Mouse (Mus musculus) right cerebral cortex, postnatal 14 days (tissue): ENCODE measurements at regions not wholly inside any gene's neighbourhood (a gene's known extent, or its start where the extent isn't known, plus 50 kb on each side); places are given as distances from the start of the nearest gene placed in this dataset.

ENCODE experiments used
- DNase-seq: peaks from one replicate; pipeline ENCODE4 v3.0.0; 2022

DNA sequence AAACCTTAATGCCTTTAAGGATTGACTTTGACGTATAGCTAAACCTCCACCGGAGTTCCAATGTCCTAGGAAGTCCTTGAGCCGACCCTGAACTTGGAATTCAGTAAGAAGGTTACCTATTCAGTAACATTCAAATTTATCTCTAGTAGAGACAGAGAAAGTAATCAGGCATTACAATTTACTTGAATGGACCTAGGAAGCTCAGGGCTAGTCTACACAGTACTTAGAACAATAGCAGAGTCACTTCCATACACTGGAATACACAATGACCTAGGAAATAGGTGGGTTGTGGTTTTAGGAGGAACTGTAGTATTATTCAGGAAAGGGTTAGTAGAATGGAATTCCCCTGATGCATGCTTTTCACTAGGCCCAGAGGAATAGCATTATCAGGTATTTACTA is 179.2 kb upstream of the Tas2r134 start:
- no peak for DNase-seq

DNA sequence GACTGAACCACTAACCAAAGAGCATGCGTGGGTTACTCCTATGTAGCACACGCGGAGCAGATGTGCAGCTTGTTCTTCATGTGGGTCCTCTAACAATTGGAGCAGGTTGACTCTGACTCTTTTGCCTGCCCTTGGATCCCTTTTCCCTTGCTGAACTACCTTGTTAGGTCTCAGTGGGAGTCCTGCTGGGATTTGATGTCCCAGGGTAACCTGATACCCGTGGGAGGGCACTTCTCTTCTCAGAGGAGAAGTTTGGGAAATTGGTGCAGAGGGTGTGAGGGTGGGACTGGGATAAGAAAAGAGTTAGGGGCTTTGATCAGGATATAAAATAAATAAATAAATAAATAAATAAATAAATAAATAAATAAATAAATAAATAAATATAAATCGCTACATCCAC is 179.7 kb upstream of the Tas2r134 start:
- no peak for DNase-seq

DNA sequence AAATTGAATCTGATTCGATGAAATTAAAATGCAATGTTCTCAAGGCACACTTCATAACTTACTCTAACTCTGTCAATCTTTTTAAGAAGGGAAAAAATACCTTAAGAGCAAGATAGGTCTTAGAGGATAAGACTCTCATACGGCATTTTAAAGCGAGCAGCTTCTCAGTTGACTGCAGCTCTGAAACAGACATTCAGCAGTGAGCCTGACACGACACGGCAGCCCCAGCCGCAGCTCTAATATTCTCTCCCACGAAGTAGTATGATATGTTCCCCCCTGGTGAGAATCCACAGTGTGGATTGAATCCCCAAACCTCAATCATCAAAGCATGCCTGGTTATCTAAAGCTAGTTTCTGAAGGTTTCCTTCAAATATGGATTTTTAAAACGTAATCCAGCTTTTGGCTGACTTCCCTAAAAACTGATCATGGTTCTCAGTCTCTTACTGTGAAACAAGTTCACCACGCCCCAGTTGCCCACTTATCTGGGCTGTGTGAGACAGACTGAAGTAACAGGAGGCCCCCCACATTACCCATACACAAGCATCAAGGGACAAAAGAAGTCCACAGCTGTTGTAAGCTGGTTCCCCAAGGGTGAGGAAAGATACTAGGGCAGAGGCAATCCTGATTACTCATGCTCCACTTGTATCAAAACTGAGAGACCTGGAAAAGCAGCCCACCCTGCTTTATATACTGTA is 182.8 kb upstream of the Tas2r134 start:
- DNase-seq = no peak

DNA sequence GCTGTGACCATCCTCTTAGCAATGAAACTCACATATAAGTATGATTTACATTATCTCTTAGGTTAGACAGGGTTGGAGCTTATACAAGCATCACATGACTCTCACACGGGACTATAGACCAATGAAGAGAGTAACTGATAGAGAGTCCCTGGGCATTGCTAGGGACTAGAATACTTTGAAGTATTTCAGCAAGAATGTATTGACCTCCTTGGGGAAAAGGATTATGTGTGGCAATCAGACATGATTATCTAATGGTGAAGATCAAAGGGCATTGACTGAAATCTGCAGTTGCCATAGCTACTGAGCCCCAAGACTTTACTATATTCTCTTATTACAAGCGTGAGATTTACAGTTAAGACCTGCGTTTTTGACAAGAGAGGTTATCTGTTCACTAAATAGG is 183.4 kb upstream of the Tas2r134 start:
- DNase-seq = no peak

DNA sequence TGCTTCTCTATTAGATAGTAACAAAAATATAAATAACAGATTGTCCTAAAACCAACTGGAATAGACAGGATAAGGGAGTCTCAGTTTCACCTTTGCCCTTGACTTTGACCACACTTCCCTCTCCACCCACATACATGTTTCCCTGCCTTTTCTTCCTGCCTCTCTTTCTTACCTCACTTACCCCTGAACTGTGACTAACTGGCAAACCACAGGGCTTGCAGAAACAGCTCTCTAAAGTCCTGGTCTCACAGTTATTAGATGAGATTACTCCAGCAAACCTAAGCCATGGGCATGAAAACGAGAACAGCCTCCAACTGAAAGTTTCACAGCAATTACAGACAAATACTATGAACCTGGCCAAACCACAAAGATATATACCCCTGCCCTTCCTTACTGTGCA is 188.3 kb upstream of the Tas2r134 start:
- no peak for DNase-seq

DNA sequence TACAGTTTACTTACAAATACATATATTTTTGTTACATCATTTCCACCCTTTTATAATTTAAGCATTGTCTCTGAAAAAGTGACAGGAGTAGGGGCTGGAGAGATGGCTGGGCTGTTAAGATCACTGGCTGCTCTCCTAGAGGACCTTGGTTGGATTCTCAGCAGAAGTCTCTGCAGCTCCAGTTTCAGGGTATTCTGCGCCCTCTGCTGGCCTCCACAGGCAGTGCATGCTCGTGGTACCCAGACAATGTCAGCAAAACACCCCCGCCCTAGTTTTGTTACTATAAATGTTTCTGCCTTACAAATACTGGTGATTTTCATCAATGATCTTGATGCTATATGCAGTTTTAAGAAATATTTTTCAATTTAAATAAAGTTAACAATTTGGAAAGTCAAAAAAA is 190.7 kb upstream of the Tas2r134 start:
- DNase-seq = peak; percentile 13

DNA sequence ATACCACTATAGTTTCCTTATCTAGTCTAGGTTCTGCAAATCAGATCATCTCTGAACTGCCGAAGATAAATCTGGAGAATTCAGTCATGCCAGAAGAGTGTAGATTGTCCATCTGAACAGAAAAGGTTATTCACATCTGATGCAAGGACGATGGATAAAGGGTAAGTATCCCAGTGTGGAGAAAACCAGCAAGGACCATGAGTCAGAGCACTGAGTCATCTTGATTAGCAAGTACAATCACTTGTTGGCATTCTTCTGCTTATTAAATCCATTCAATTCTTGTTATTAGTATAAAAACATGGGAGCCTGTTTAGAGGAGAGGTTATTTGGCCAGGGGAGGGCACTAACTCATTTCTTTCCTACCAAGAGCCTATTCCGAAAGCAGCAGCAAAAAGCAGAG is 195.7 kb upstream of the Tas2r134 start:
- DNase-seq = no peak

DNA sequence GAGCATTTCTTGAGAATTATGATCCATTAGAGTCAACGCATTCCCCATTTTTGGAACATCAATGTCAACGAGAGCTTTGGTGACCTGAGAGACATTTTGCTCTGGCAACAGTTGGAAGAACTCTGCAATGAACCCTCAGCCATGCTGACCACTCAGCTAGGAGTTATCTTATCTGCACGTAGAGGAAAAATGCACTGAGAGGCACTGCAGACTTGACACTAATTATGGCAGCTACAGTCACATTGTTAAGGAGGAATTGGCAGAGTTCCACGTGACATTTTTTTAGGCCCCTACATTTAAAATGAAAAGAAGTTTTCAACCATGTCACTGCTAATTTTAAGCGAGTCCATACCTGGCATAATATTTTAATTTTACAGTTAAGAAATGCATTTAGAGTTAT is 197.6 kb upstream of the Tas2r134 start:
- no peak for DNase-seq

DNA sequence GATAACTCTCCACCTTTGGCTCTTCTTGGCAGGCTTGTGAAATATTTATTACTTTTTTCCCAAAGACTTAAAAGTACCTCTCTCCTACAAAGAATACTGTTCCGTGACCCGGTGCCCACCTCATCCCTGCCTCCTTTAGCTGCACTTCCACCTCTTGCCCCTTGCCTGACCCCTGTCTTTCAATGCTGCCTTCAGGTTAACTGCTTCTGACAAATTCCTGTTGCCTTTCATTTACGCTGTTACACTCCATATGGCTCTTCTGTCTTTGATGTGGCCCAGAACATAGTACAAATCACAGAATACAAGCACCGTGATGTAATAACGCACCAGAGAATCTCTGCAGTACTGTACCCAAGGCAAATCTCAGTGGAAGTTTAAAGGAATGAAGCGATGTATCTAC is 204.9 kb upstream of the Tas2r134 start:
- no peak for DNase-seq

DNA sequence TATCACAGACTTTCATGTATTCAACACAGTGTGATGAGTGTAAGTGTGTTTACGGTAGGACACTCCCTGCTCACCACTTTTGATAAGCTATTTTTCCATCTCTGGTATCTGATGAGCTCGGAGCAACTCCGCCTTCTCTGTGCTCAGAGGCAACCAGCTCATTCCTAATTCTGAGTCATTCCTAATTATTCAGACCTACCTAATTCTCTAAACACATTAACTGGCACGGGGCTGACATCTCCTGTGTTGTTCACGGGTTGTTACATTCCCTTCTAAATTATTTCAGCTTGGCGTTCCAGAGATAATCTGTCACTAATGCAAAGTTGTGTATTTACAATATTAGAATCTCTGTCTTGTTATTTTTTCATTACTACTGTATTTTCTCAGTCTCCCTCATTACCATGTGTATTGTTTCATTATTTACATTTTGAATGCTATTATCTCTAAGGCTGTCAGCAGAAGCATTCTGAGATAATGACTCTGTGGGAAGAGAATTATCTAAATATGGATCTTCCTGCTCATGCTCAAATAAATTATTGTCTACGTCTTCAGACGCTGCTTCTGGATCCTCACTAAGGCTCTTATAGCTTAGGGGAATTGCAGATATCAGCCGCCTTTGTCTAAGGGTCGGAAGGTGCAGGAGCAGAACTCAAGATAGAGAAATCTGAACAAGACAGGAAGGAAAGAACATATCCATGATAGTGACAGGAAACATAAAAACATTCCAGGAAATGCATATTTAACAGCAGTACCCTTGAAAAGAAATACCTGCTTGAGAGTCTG is 209.2 kb upstream of the Tas2r134 start:
- no peak for DNase-seq

DNA sequence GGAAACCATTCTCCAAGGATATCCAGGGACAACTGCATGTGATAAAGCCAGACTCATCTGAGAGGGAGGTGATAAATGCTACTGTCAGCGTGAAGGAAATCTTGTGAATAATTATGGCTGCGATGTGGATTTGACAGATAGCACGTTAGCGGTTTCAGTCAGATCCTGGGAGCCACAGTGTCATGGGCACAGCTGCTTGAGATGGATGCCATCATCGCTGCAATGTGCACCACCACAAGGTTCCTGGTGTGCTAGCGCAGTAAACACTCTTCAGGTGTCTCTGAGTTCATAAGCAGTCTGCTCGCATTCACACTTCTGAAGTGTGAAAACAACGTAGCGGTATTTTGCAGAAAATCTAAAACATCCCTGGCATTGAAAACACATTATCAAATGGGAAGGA is 238.9 kb upstream of the Tas2r134 start:
- no peak for DNase-seq

DNA sequence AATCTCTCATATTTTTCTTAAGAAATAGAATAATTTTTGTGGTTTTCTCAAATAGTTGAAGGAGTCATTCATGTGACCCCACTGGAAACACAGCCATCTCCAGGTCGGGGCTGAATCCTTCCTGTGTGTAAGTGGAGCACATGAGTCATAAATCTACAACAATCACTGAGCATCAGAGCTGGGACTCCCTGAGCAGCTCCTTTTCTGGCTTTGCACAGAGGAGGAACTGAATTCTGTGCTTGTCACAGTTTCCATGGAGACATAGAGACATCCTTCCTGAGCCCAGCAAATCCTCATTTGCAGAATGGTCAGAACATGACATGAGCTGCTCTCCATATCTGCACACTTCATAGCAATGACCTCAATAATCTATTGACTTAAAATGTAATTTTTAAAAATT is 238.2 kb upstream of the Rnd3 start:
- no peak for DNase-seq

DNA sequence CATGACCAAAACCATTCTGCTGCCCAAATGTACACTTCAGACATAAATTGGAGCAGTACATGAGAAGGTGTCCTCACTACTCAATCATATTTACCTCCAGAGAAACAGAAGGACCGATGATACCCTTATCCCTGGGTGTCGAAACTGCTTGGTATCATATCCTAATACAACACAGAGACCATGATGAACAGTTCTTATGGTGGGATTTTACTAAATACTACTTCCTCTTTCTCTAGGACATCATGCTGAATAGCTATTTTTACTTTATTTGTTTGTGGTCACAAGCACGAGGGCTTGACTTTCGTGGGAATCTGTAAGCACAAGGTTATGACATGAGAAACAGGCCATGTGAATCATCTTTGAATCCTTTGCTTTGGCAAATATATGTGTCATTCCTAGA is 227.7 kb upstream of the Rnd3 start:
- no peak for DNase-seq

DNA sequence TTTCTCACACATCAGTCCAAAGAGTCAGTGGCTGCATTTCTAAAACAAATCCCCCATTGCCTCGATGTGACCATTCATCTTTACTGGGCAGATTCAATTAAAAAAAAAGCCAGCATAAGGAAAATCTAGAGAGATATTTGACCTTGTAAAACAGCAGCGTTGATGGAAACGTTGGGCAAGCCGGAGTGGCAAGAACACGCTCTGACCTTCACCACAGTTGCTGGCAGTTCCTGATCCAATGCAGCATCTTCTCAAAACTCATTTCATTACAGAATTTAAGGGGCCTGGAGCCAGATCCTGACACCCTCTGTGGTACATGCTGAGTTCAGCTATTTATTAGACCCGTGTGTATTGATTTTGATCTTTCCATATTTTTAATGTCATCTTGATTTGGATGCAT is 225.7 kb upstream of the Rnd3 start:
- no peak for DNase-seq

DNA sequence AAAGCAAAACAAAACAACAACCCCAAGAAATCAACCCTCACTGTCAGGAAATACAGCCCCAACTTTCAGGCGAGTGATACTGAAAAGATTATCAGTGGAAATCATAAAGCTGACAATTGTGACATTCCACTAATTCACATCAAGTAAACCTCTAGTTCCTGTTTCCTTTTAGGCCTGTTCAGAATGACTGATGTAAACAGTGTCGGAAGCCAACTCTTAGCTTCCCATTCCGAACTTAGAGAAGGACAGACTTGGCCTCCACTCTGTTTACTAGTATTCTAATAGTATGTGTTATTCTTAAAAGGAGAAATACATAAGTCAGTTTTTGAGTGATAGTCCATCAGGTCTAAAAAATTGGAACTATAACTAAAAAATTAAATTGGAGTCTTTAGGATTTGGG is 223.9 kb upstream of the Rnd3 start:
- DNase-seq = no peak

DNA sequence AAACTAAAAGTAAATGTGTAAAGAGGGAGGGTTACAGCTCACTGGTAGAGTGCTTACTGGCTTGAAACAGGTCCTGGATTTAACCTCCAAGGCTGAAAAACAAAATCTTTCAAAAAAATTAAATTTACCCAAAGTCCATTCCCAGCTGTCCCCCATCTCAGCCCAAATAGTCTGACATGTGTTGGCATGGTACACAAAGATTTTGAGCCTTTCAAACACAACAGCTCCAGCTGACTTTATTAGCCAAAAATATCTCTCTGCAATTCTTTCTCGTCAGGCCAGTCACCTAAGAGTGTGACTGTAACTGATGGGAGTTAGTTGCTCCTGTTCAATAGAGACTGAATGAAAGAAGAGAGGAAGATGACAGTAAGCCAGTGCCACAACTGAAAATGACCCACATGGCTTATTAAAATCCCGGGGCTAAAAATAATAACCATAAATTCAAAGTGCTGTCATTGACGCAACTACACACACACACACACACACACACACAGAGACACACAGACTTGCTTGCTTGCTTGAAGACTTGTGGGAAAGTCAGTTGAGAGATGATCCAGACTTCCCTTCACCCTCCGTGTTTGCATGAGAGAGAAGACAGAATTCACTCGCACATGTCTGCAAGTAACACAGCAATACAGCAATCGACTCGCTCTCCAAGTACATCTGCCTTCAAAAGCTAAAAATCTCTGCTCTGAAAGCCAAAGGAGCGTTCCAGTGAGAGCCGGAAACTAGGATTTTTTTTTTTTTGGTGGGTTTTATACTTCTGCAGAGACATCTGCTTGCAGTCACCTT is 214.1 kb upstream of the Rnd3 start:
- DNase-seq = no peak

DNA sequence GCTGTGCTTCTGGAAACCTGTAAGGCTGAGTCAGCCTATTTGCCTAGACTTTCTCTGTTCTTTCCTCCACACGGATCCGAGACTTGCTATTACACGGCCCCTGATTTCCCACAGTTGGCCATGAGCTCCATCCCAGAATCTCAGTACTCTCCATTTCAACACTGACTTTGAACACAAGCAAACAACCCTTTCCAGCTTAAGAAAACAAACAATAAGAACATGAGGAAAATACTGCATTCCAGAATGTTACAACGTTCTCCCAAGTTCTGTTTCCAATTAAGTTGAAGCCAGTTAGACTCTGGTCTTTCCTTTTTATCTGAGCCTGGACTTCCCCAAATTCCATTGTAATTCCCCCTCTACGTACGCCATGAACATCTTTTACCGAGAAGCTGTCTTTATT is 206.4 kb upstream of the Rnd3 start:
- DNase-seq = no peak

DNA sequence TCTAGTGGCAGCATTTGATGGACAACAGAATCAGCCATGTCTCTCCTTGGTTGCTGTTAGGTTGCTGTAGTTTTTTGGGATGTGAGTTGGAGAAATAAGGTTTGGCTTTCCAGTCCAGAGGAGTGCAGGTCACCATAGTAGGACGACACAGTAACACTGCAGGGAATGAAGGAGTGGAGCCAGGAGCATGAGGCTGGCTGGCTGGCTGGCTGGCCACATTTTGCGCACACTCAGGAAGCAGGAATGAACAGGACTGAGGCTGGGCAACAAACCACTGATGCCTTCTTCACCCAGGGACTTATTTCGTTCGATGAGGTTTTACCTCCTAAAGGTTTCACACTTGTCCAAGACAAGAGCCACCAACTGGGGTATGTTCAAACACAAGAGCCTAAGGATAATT is 205.9 kb upstream of the Rnd3 start:
- DNase-seq = no peak

DNA sequence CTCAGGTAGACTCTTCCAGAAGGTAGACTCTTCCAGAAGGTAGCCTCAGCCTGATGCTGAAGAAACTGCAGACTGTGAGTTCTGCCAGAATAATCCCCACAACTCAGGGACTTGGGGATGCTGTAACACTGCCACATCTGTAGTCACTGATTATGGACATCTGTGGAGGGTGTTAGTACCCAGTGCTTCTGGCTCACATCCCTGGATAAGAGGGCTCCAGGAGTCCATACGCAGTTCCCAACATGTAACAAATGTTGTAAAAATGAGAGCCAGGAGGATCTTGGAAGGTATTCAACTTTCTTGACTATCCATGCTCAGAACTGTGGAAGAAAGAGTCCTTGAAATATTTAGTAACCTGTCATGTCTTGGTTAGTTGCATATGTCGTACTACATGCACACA is 200.7 kb upstream of the Rnd3 start:
- no peak for DNase-seq

DNA sequence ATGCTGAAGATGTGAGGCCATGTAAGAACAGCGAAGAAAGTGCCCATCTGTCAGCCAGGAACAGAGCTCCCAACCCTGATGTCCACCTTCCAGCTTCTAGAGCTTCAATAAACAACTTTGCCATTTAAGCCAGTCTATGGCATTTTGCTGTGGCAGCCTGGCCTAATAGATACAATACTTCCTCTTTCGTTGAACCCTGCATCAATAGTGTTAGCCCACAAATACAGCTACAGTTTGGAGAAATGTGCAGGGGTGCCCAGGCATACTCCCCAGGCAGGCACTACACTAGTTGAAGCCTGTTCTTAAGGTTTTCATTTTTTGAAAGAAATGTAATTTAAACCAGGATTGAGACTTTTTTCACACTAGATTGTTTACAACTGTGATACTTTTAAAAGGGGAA is 199.9 kb upstream of the Rnd3 start:
- no peak for DNase-seq

DNA sequence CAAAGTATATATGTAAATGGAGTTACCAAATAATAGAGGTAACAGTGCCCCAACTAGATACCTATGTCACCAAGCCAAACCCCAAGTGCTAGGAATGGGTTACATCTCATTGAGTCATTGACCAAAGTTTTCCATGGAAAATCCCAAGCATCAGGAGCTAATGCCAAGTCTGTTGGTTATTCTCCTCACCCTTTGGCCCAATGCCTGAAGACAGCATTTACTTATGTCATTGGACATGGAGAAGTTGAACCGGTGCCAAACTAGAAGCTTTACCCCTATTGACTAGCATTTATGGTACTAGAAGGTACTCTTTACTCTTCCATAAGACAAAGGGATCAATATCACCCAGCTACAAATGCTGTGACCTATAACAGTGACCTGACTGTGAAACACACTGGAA is 198.2 kb upstream of the Rnd3 start:
- no peak for DNase-seq

DNA sequence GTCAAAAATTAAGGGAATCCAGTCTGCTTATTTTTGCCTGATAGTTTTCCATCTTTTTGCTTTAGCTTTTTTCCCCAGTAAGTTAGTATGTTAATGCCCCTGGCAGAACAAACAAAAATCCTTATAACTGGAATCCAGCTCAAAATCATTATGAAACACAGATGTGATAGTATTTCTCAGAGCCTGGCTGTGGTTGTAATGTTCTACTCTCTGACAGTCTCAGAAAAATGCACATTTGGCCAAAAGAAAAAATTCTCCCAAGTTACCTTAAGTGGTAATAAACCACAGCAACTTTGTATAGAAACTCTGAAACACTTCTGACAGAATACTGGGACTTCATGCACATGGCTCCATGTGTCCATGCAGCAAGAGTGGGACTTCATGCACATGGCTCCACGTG is 193.5 kb upstream of the Rnd3 start:
- DNase-seq = no peak

DNA sequence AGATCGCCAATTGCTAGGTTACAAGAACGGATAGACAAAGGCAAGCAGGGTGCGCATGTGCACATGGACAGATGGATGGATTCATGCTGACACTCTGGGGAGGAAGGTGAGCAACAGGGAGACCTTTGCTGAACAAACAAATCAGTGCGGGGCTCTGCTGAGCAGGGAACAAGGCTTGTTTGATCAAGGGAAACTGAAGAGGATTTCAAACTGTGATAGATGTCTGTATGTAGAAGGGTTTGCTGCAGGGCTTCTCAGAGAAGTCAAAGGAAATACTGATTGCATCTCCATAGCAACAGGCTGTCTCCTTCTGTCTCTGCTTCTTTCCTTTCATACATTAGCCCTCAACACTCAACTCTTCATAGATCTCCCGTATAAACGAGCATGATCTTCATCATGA is 185.5 kb upstream of the Rnd3 start:
- no peak for DNase-seq

DNA sequence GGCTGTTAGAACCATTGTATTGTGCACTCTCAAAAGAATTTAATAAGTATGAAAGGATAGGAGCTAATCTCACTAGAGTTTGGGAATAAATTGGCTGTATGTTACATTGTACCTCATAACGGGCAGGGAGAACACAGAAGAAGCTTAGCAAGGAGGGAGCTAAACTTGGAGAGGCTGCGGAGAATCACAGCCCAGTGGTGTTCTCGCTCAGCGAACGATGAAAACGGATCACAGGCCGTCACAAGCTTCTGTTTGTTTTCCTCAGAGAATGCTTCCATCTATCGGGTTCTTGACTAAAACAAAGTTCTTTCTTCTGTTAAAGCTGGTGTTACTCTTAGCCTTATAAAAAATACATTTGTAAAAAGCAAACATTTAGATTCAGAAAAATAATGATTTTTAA is 178.2 kb upstream of the Rnd3 start:
- DNase-seq = no peak
